Comparison of ENCODE assay signal across 8 mouse cellular contexts in genomic region chr11:69758971-69759721, GRCm38 (mm10). TPM values are rescaled to one million over a fixed set of nuclear protein-coding genes. Genes with fewer than 3 reads are reported as not detected.
DNase-seq lines count a peak whose midpoint lies in the region; ATAC-seq and TF ChIP-seq lines count a peak whose summit lies in the region.

No protein-coding gene starts in this region.

- H3K9me3 ChIP-seq in forebrain, embryonic 16.5 days (ENCODE audit: control insufficient read depth, low read length): no peaks in the 10 kb centered on the region

- ATAC-seq in forebrain, embryonic 16.5 days: peak; percentile 83

- TF ChIP-seq POLR2A in lung, adult 2 months (IDR thresholded peaks at IDR 0.05; ENCODE audit: borderline replicate concordance, extremely low read depth, low read depth, low read length): peak; percentile 87; the same call in 1 of the 2 replicates
- TF ChIP-seq POLR2A in olfactory bulb, adult 2 months (IDR thresholded peaks at IDR 0.05; ENCODE audit: insufficient read depth, low read depth, low read length): peak; percentile 50; the same call in 1 of the 2 replicates

- no peak for TF ChIP-seq CTCF in layer of hippocampus, adult 2 months (conservative IDR thresholded peaks at IDR 0.05)
- no peak for TF ChIP-seq CTCF in lung, adult 2 months (IDR thresholded peaks at IDR 0.05; ENCODE audit: insufficient read depth, low read length)
- no peak for TF ChIP-seq CTCF in olfactory bulb, adult 2 months (IDR thresholded peaks at IDR 0.05; ENCODE audit: insufficient read depth, low read depth, low read length)

- peak overlapping the region; percentile 81 for H3K4me2 ChIP-seq in forebrain, embryonic 16.5 days (ENCODE audit: low read length)

- peak; percentile 65 for DNase-seq in MEL-GATA-1-ER (ENCODE audit: extremely low read depth, low read depth)
- DNase-seq in cerebellum, adult 11-12 months: peak; percentile 92
- DNase-seq in heart, postnatal 36 days: peak; percentile 76 to 84
- DNase-seq in layer of hippocampus, adult 2 months (ENCODE audit: low spot score in 2 of 2): peak; percentile 77 to 91
- DNase-seq in lung, adult 2 months: peak; percentile 87
- peak; percentile 57 for DNase-seq in thymus, postnatal 25 days

- H3K4me1 ChIP-seq in forebrain, embryonic 16.5 days (replicated peaks; ENCODE audit: control insufficient read depth, insufficient read depth, low read length): peaks cover 38% of the 10 kb centered on the region
- H3K4me1 ChIP-seq in lung, adult 2 months (ENCODE audit: control insufficient read depth, insufficient read depth, low read length): peaks cover 9% of the 10 kb centered on the region
- peaks cover 16% of the 10 kb centered on the region for H3K4me1 ChIP-seq in olfactory bulb, adult 2 months (ENCODE audit: control insufficient read depth, insufficient read depth, low read length)

- H3K9ac ChIP-seq in forebrain, embryonic 16.5 days (replicated peaks; ENCODE audit: low read depth, low read length): peak overlapping the region; percentile 65

- H3K36me3 ChIP-seq in forebrain, embryonic 16.5 days (ENCODE audit: control insufficient read depth, insufficient read depth): no peaks in the 10 kb centered on the region

- H3K4me3 ChIP-seq in forebrain, embryonic 16.5 days (replicated peaks; ENCODE audit: low read length): peak overlapping the region; percentile 48
- peak overlapping the region; percentile 67 for H3K4me3 ChIP-seq in layer of hippocampus, adult 2 months
- H3K4me3 ChIP-seq in lung, adult 2 months (replicated peaks; ENCODE audit: extremely low read depth, low read depth, low read length): peak overlapping the region; percentile 81
- peak overlapping the region; percentile 52 for H3K4me3 ChIP-seq in olfactory bulb, adult 2 months (ENCODE audit: insufficient read depth, low read depth, low read length)

- peak overlapping the region; percentile 99 for H3K27ac ChIP-seq in forebrain, embryonic 16.5 days (ENCODE audit: low read length)
- H3K27ac ChIP-seq in layer of hippocampus, adult 2 months: peak overlapping the region; percentile 100
- peak overlapping the region; percentile 96 for H3K27ac ChIP-seq in olfactory bulb, adult 2 months (ENCODE audit: insufficient read depth, low read depth, low read length)

- intact Hi-C loops in heart, postnatal 36 days (cut with DNase I): loop anchor here (1.0 to 2.0 kb wide), 4 partner anchors 44 to 162 kb away; partner anchors contain the start of genes Eif5a, Kctd11 and Plscr3

- H3K27me3 ChIP-seq in forebrain, embryonic 16.5 days (replicated peaks; ENCODE audit: control insufficient read depth, insufficient read depth, low read length): no peaks in the 10 kb centered on the region

- WGBS in forebrain, embryonic 16.5 days: under 1% methylated on average over 37 of the region's 37 CpGs
- WGBS in lung, adult 2 months: under 1% methylated on average over 37 of the region's 37 CpGs
- under 1% methylated on average over 37 of the region's 37 CpGs for WGBS in olfactory bulb, adult 2 months

RNA-seq across cellular contexts. Expression of gene Polr2a, which starts 0.7 kb away (rescaled TPM):
- 16.4 and 18.1 TPM in 2 replicates for polyA plus RNA-seq in forebrain, embryonic 16.5 days (2015; fragmentation: Nextera tagmentation; extraction: Ambion mirVana)
- 10 to 100 TPM; 30.1 to 35.4 TPM for total RNA-seq in heart, postnatal 36 days (2021)
- 10 to 100 TPM; 64.6 to 65.4 TPM for total RNA-seq in layer of hippocampus, adult 2 months (2021)
- 32.0 and 51.1 TPM in 2 replicates for polyA plus RNA-seq in lung, adult 2 months (2012; rRNA removed)
- polyA plus RNA-seq in olfactory bulb, adult 2 months (2012; ENCODE audit: insufficient read depth, insufficient read length, low replicate concordance, missing spikeins): 105 TPM in 2 replicates

RNA-seq across cellular contexts. Expression of gene Slc35g3, which starts 2.6 kb away (rescaled TPM):
- 0.16 and 0.18 TPM in 2 replicates for polyA plus RNA-seq in forebrain, embryonic 16.5 days (2015; fragmentation: Nextera tagmentation; extraction: Ambion mirVana)
- total RNA-seq in heart, postnatal 36 days (2021): not detected
- total RNA-seq in layer of hippocampus, adult 2 months (2021): not detected
- polyA plus RNA-seq in lung, adult 2 months (2012; rRNA removed): 1.4 and 2.3 TPM in 2 replicates
- polyA plus RNA-seq in olfactory bulb, adult 2 months (2012; ENCODE audit: insufficient read depth, insufficient read length, low replicate concordance, missing spikeins): not detected in 2 replicates

RNA-seq across cellular contexts. Expression of gene Zbtb4, which starts 6.6 kb away (rescaled TPM):
- polyA plus RNA-seq in forebrain, embryonic 16.5 days (2015; fragmentation: Nextera tagmentation; extraction: Ambion mirVana): 3.3 and 3.6 TPM in 2 replicates
- total RNA-seq in heart, postnatal 36 days (2021): 10 to 100 TPM; 39.0 to 43.1 TPM
- 100 to 1,000 TPM; 122 to 133 TPM for total RNA-seq in layer of hippocampus, adult 2 months (2021)
- polyA plus RNA-seq in lung, adult 2 months (2012; rRNA removed): 104 and 106 TPM in 2 replicates
- 250 TPM in 1 of 2 replicates, not detected in the other for polyA plus RNA-seq in olfactory bulb, adult 2 months (2012; ENCODE audit: insufficient read depth, insufficient read length, low replicate concordance, missing spikeins)

RNA-seq across cellular contexts. Expression of gene Chrnb1, which starts 36.6 kb away (rescaled TPM):
- 1.2 TPM in 2 replicates for polyA plus RNA-seq in forebrain, embryonic 16.5 days (2015; fragmentation: Nextera tagmentation; extraction: Ambion mirVana)
- total RNA-seq in heart, postnatal 36 days (2021): 1 to 10 TPM; 3.6 to 4.3 TPM
- 1 to 10 TPM; 1.1 to 1.3 TPM for total RNA-seq in layer of hippocampus, adult 2 months (2021)
- polyA plus RNA-seq in lung, adult 2 months (2012; rRNA removed): 31.5 and 38.0 TPM in 2 replicates
- polyA plus RNA-seq in olfactory bulb, adult 2 months (2012; ENCODE audit: insufficient read depth, insufficient read length, low replicate concordance, missing spikeins): not detected in 2 replicates

RNA-seq across cellular contexts. Expression of gene Fgf11, which starts 42.5 kb away (rescaled TPM):
- 5.2 and 5.9 TPM in 2 replicates for polyA plus RNA-seq in forebrain, embryonic 16.5 days (2015; fragmentation: Nextera tagmentation; extraction: Ambion mirVana)
- 1 to 10 TPM; 2.4 to 3.0 TPM for total RNA-seq in heart, postnatal 36 days (2021)
- total RNA-seq in layer of hippocampus, adult 2 months (2021): 10 to 100 TPM; 25.6 to 28.0 TPM
- 6.9 and 8.0 TPM in 2 replicates for polyA plus RNA-seq in lung, adult 2 months (2012; rRNA removed)
- not detected in 2 replicates for polyA plus RNA-seq in olfactory bulb, adult 2 months (2012; ENCODE audit: insufficient read depth, insufficient read length, low replicate concordance, missing spikeins)

Comparison
In these comparisons a context has a peak if more than half of its experiments do, and no peak if none do; other contexts are left out.
1. Peak in every context shown above with its lines: DNase-seq, ATAC-seq, H3K4me3 ChIP-seq and H3K27ac ChIP-seq.